Mouse (Mus musculus): Measurements from ENCODE around the gene B020011L13Rik. TPM values are rescaled to one million over a fixed set of nuclear protein-coding genes. Genes with fewer than 3 reads are reported as not detected.

The B020011L13Rik gene
- not detected for total RNA-seq (2023)

GRCm38 (mm10) chr1:117780833-117781232 lies at the start of gene B020011L13Rik:
Gene B020011L13Rik, plus strand, starts transcription at chr1:117781133.

GRCm38 (mm10) chr1:117829781-117830180 lies 48.8 kb downstream of the B020011L13Rik start, which contains the start of gene Gm28360:
Gene Gm28360, plus strand, starts transcription at chr1:117830081.

Other genes with a start within 250 kb of the B020011L13Rik start
- gene Gm28363, start 84.0 kb upstream of the B020011L13Rik start, total RNA-seq (2023) = not detected
- gene Gm28360, start 48.9 kb downstream of the B020011L13Rik start, total RNA-seq (2023) = not detected
- gene Gm28168, start 146.9 kb downstream of the B020011L13Rik start, total RNA-seq (2023) = not detected
- not detected for gene Gm7145, start 184.8 kb downstream of the B020011L13Rik start, total RNA-seq (2023)